Mouse (Mus musculus): ENCODE measurements around the gene Lor. TPM values are rescaled to one million over a fixed set of nuclear protein-coding genes. Genes with fewer than 3 reads are reported as not detected.

Lor gene
- polyA plus RNA-seq (2015; fragmentation: Nextera tagmentation; extraction: Ambion mirVana): 0.63 and 0.69 TPM in 2 replicates

- Histone ChIP-seq H3K4me3 (ENCODE audit: low read length) (peak within 1 kb of the TSS; percentile 73; the same call in 1 of the 2 replicates), H3K9ac (replicated peaks; ENCODE audit: low read length) (no peak within 1 kb of the TSS), H3K9me3 (ENCODE audit: low read length) (no peaks in the 10 kb centered on the region), H3K27ac (ENCODE audit: low read length) (no peak within 1 kb of the TSS), H3K36me3 (ENCODE audit: insufficient read depth, low read length) (no peaks in the 10 kb centered on the region), H3K27me3 (ENCODE audit: insufficient read depth, low read length) (peaks cover 24% of the 10 kb centered on the region), H3K4me1 (ENCODE audit: insufficient read depth, low read length) (no peaks in the 10 kb centered on the region; the same call in 1 of the 2 replicates), H3K4me2 (replicated peaks; ENCODE audit: low read depth, low read length) (peak within 1 kb of the TSS; percentile 96)
- ATAC-seq (ENCODE audit: low FRiP score, low TSS enrichment): no peak
- 82% methylated on average over 2 of the region's 2 CpGs for WGBS
These were observed at the start of gene Lor for GRCm38 (mm10) chr3:92083042-92083441. Lor (minus strand) TSS chr3:92083142.

- Histone ChIP-seq H3K4me1 (ENCODE audit: insufficient read depth, low read length) (no peaks in the 10 kb centered on the region), H3K27ac (ENCODE audit: low read length) (no peak within 1 kb of the TSS), H3K27me3 (ENCODE audit: insufficient read depth, low read length) (no peaks in the 10 kb centered on the region), H3K9me3 (ENCODE audit: low read length) (no peaks in the 10 kb centered on the region), H3K4me2 (replicated peaks; ENCODE audit: low read depth, low read length) (no peak within 1 kb of the TSS), H3K36me3 (ENCODE audit: insufficient read depth, low read length) (no peaks in the 10 kb centered on the region), H3K4me3 (ENCODE audit: low read length) (no peak within 1 kb of the TSS), H3K9ac (replicated peaks; ENCODE audit: low read length) (no peak within 1 kb of the TSS)
- no peak for ATAC-seq (ENCODE audit: low FRiP score, low TSS enrichment)
- WGBS: 66% methylated on average over 5 of the region's 5 CpGs
These were observed 40.9 kb upstream of the Lor start, which contains the start of gene Prr9 for GRCm38 (mm10) chr3:92123847-92124246. Prr9 (minus strand) TSS chr3:92123947.

- Histone ChIP-seq H3K4me1 (ENCODE audit: insufficient read depth, low read length) (no peaks in the 10 kb centered on the region), H3K27me3 (ENCODE audit: insufficient read depth, low read length) (no peaks in the 10 kb centered on the region), H3K9me3 (ENCODE audit: low read length) (no peaks in the 10 kb centered on the region), H3K27ac (ENCODE audit: low read length) (no peak overlapping the region), H3K36me3 (ENCODE audit: insufficient read depth, low read length) (no peaks in the 10 kb centered on the region), H3K4me2 (replicated peaks; ENCODE audit: low read depth, low read length) (no peak overlapping the region), H3K9ac (replicated peaks; ENCODE audit: low read length) (no peak overlapping the region), H3K4me3 (ENCODE audit: low read length) (no peak overlapping the region)
- WGBS: 82% methylated on average over 3 of the region's 3 CpGs
- ATAC-seq (ENCODE audit: low FRiP score, low TSS enrichment): no peak
These were observed 38.0 kb upstream of the Lor start for GRCm38 (mm10) chr3:92120902-92121301.

GRCm38 (mm10) chr3:92117930-92118329 is 35.0 kb upstream of the Lor start:
- H3K4me3 ChIP-seq (ENCODE audit: low read length): no peak overlapping the region
- 28% methylated on average over 3 of the region's 3 CpGs for WGBS
- no peaks in the 10 kb centered on the region for H3K4me1 ChIP-seq (ENCODE audit: insufficient read depth, low read length)
- no peak overlapping the region for H3K27ac ChIP-seq (ENCODE audit: low read length)
- no peaks in the 10 kb centered on the region for H3K9me3 ChIP-seq (ENCODE audit: low read length)
- H3K36me3 ChIP-seq (ENCODE audit: insufficient read depth, low read length): no peaks in the 10 kb centered on the region
- H3K27me3 ChIP-seq (ENCODE audit: insufficient read depth, low read length): no peaks in the 10 kb centered on the region
- no peak overlapping the region for H3K4me2 ChIP-seq (replicated peaks; ENCODE audit: low read depth, low read length)
- no peak overlapping the region for H3K9ac ChIP-seq (replicated peaks; ENCODE audit: low read length)
- peak; percentile 65; the same call in 1 of the 2 replicates for ATAC-seq (ENCODE audit: low FRiP score, low TSS enrichment)

- no peaks in the 10 kb centered on the region for H3K4me1 ChIP-seq (ENCODE audit: insufficient read depth, low read length)
- ATAC-seq (ENCODE audit: low FRiP score, low TSS enrichment): no peak
- no peak overlapping the region for H3K27ac ChIP-seq (ENCODE audit: low read length)
- no peaks in the 10 kb centered on the region for H3K9me3 ChIP-seq (ENCODE audit: low read length)
- H3K27me3 ChIP-seq (ENCODE audit: insufficient read depth, low read length): no peaks in the 10 kb centered on the region
- H3K36me3 ChIP-seq (ENCODE audit: insufficient read depth, low read length): no peaks in the 10 kb centered on the region
- H3K4me3 ChIP-seq (ENCODE audit: low read length): no peak overlapping the region
- no peak overlapping the region for H3K9ac ChIP-seq (replicated peaks; ENCODE audit: low read length)
- no peak overlapping the region for H3K4me2 ChIP-seq (replicated peaks; ENCODE audit: low read depth, low read length)
These were observed 28.6 kb upstream of the Lor start for GRCm38 (mm10) chr3:92111526-92111925.

GRCm38 (mm10) chr3:92110790-92111189 is 27.8 kb upstream of the Lor start:
- Histone ChIP-seq H3K27ac (ENCODE audit: low read length) (no peak overlapping the region), H3K27me3 (ENCODE audit: insufficient read depth, low read length) (no peaks in the 10 kb centered on the region), H3K9me3 (ENCODE audit: low read length) (no peaks in the 10 kb centered on the region), H3K9ac (replicated peaks; ENCODE audit: low read length) (no peak overlapping the region), H3K36me3 (ENCODE audit: insufficient read depth, low read length) (no peaks in the 10 kb centered on the region), H3K4me2 (replicated peaks; ENCODE audit: low read depth, low read length) (no peak overlapping the region), H3K4me3 (ENCODE audit: low read length) (no peak overlapping the region), H3K4me1 (ENCODE audit: insufficient read depth, low read length) (no peaks in the 10 kb centered on the region)
- ATAC-seq (ENCODE audit: low FRiP score, low TSS enrichment): no peak

GRCm38 (mm10) chr3:92106582-92106981 is 23.6 kb upstream of the Lor start:
- Histone ChIP-seq H3K4me2 (replicated peaks; ENCODE audit: low read depth, low read length) (no peak overlapping the region), H3K4me1 (ENCODE audit: insufficient read depth, low read length) (no peaks in the 10 kb centered on the region), H3K4me3 (ENCODE audit: low read length) (no peak overlapping the region), H3K9me3 (ENCODE audit: low read length) (no peaks in the 10 kb centered on the region), H3K27me3 (ENCODE audit: insufficient read depth, low read length) (no peaks in the 10 kb centered on the region), H3K9ac (replicated peaks; ENCODE audit: low read length) (no peak overlapping the region), H3K36me3 (ENCODE audit: insufficient read depth, low read length) (no peaks in the 10 kb centered on the region), H3K27ac (ENCODE audit: low read length) (no peak overlapping the region)
- 7% methylated on average over 6 of the region's 6 CpGs for WGBS
- ATAC-seq (ENCODE audit: low FRiP score, low TSS enrichment): peak; percentile 91; the same call in 1 of the 2 replicates

- Histone ChIP-seq H3K27ac (ENCODE audit: low read length) (peak overlapping the region; percentile 29; the same call in 1 of the 2 replicates), H3K9me3 (ENCODE audit: low read length) (no peaks in the 10 kb centered on the region), H3K4me1 (ENCODE audit: insufficient read depth, low read length) (no peaks in the 10 kb centered on the region; the same call in 1 of the 2 replicates), H3K9ac (replicated peaks; ENCODE audit: low read length) (peak overlapping the region; percentile 64), H3K4me3 (ENCODE audit: low read length) (peak overlapping the region; percentile 73), H3K4me2 (replicated peaks; ENCODE audit: low read depth, low read length) (peak overlapping the region; percentile 96), H3K27me3 (ENCODE audit: insufficient read depth, low read length) (peaks cover 24% of the 10 kb centered on the region), H3K36me3 (ENCODE audit: insufficient read depth, low read length) (no peaks in the 10 kb centered on the region)
- peak; percentile 83 for ATAC-seq (ENCODE audit: low FRiP score, low TSS enrichment)
- under 1% methylated on average over 60 of the region's 76 CpGs for WGBS
These were observed 1.5 kb downstream of the Lor start for GRCm38 (mm10) chr3:92081285-92081931.

GRCm38 (mm10) chr3:92080462-92081284 is 2.3 kb downstream of the Lor start:
- no peaks in the 10 kb centered on the region for H3K9me3 ChIP-seq (ENCODE audit: low read length)
- WGBS: under 1% methylated on average over 67 of the region's 82 CpGs

More at GRCm38 (mm10) chr3:92080462-92081284, 2.3 kb downstream of the Lor start:
- no peaks in the 10 kb centered on the region for H3K36me3 ChIP-seq (ENCODE audit: insufficient read depth, low read length)
- peak overlapping the region; percentile 50; the same call in 1 of the 2 replicates for H3K27ac ChIP-seq (ENCODE audit: low read length)
- H3K4me3 ChIP-seq (ENCODE audit: low read length): peak overlapping the region; percentile 73
- H3K9ac ChIP-seq (replicated peaks; ENCODE audit: low read length): peak overlapping the region; percentile 64
- H3K4me1 ChIP-seq (ENCODE audit: insufficient read depth, low read length): no peaks in the 10 kb centered on the region; the same call in 1 of the 2 replicates
- peaks cover 24% of the 10 kb centered on the region for H3K27me3 ChIP-seq (ENCODE audit: insufficient read depth, low read length)
- H3K4me2 ChIP-seq (replicated peaks; ENCODE audit: low read depth, low read length): peak overlapping the region; percentile 96
- ATAC-seq (ENCODE audit: low FRiP score, low TSS enrichment): peak; percentile 88

Data from kidney, embryonic 16.5 days (tissue).